Mouse (Mus musculus) T-cell, adult 2 months (primary cell): Measurements from ENCODE around the gene Gucy1b2.
A peak's percentile ranks its signal among the peaks of the same experiment; 100 is the strongest.

Experiments
- DNase-seq: peaks from one replicate; pipeline ENCODE4 v3.0.0; 2022; ENCODE audit warnings: low spot score

The Gucy1b2 gene

DNA sequence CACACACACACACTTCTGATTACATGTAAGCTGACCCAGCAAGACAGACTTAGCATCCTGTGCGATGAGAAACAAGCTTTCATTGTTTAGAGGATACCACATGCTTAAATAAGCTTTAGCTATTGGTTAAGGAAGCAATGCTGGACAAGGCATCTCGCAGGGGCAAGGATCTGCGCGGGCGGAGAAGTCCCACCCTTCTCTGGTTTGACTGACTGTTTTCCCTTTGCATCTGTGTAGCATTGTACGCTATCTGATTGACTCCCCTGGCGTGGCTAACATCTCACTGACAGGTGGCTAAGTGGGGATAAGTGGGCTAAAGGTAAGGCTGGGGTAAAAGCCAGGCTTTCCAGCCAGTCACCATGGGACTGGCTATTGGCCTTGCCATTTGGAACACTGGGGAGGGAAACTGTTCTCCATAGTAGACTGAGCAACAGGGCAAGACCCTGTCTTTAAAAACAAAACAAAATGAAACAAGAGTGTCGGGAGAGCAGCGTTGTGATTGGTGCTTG lies at the start of gene Gucy1b2:
Gene Gucy1b2 (minus strand): TSS at position 51 of the 509 bp plus-strand sequence.
- DNase-seq, result no peak

DNA sequence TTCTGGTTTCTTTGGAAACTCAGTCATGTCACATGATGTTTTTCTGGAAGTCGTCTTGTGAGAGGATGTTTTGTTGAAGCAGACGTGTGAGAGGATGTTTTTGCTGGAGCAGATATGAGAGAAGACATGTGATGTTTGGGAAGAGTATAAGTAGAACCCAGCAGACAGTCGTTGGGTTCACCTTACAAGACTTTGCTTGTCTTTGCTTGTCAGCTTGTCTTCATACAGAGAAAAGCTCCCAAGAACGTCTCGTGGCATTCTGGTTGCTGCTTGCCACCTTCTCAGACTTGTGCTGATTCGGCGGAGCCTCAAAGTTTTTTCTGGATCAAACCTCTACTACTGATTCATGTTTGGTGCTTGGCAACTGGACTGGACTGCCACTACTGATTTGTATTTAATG lies 41.3 kb upstream of the Gucy1b2 start:
- DNase-seq, result no peak

DNA sequence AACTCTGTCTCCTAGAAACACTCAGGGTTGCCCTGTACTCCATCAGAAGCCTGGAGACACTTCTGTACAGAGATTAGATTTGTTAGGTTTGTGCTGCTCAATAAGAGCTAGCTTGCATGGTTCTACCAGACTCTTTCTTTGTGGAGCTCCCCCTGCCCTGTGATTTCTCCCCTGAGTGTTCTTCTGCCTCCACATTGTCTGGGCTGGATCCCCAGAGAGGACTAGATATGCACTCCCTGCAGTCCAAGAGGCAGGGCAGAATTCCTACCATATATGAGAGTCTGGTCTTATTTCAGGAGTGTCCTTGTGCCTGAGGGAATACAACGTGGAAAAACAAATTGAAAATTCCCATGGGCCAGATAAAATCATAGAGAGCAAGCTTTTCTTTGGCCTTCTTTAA lies 40.4 kb upstream of the Gucy1b2 start:
- DNase-seq, result no peak

DNA sequence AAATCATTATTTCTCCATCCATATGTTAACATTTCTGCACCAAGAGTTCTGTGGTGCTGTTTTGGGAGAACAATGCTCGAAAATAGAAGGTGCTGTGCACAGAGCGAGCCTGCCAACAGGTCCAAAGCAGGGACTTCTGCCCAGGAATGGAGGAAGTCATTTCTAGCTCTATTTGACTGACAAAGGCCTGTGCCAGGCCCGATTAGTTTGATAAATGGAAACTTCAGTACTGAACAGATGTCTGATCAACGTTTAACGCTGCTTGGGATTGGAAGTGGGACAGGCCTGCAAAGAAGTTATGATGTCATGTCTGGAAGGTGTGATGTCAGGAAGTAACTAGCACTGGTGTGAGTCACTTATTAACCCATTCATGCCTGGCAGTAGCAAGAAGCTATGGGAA lies 37.4 kb upstream of the Gucy1b2 start:
- DNase-seq, result no peak

DNA sequence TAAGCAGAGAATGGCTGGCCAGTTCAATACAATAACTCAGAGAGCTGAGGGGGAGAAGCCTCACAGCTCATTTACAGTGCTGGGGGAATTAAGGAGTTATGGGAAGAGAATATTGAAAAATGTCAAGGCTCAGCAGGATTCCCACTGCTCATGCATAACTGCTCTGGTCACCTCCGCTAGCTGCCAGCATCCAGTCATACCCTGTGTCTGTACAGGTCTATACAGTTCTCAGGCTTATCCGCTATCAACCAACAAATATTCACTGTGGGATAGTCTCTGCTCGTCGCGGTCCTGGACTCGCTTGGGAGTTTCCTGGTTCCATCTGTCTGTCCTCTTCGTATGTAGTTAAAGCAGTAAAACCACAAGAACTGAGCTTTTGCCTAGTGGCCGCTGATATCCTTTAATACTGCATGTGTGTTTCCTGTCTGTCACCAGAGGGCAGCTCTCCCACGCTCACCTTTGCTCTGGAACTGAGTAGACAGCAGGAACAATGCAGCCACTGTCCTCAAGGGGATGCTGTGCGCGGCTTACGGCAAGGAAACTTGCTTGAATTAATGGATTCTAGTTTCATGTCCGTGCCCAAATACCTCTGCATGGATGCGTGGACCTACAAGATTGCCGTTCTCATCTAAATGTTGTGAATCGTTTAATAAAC lies 36.2 kb upstream of the Gucy1b2 start:
- DNase-seq, result peak; percentile 2

DNA sequence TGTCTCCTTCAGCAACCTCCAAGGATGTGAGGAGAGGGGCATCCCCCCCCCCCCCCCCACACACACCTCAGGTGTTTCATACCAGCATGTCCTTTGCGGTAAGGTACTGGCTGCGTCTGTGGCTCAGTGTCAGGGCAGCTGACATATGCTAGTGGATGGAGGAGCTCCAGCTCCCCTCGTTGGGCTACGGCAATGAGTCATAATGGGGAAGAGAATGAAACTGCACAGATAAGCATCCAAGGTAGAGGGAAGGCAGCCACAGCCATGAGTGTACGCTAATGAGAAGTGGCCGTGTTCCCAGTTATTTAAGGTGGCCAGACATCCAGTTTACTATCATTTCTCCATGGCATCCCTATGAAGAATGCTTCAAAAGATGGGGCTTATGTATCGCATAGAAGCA lies 32.2 kb upstream of the Gucy1b2 start:
- no peak for DNase-seq

DNA sequence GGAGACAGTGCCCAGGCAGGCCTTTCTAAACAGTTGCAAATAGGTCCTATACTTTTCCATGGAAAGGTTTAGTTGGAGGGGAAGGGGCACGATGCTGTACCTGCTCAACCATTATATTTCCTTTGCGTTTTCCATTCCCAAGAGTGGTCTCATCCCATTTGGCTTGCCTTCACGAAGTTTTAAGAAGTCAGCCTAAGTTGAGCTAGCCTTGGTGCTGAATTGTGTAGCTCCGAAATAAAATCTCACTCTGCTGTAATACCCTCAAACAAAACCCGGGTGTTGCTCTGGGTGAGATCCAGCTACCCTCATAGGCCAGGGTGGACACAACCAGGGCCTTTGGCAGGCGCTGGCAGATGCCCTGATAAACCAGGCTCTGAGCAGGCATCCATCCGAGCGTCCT lies 25.3 kb upstream of the Gucy1b2 start:
- DNase-seq, result no peak

DNA sequence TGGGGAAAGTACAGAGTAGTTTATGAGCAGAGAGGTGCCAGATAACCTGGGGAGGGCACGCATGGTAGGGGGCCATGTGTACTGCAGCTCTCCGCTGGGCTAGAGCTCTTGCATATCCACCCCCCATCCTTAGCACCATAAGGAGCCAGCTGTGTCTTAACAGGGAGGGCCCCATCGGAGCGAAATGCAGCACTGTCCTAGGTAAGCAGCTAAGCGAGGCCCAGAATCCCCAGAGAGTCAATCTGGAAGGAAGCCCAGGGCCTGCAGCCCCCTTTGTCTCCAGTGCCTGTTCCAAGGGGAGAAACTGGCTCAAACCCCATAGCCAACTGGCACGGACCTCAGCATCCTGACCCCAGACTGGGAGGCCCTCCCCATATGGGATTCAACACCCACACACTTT lies 23.3 kb upstream of the Gucy1b2 start:
- DNase-seq, result no peak

DNA sequence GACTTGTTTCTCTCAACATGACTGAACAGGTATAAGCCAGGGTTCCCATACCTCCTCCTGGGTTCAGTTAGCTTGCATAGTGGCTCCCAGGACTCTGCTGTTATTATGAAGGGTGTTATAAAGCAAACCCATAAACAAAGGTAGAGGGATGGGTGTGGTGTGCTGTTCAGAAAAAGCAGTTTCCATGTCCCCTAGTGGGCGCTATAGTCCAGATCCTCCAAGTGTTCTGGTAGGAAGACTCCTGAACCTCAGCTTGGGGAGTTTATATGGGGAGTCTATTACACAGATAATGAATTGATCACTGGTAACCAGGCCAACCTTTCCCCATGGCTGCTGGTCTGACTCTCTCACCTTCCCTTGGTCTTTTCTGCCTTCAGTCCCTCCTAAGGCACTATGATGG lies 18.4 kb upstream of the Gucy1b2 start:
- no peak for DNase-seq

DNA sequence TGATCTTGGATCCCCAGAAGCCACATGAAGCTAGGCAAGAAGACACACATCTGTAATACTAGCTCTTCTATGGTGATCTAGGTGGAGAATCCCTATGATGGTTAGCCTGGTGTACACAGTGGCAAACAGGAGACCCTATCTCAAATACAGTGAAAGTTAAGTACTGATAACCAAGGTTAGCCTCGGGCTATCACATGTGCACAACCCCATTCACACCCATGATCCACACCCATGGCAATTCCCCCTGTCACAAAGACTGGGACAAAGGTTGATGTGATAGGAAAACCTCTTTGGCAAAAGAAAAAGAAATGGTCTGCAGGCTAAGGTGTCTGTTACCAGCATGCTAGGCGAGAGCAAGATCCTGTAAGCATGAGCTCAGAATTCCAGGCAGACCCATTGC lies 16.0 kb upstream of the Gucy1b2 start:
- DNase-seq, result no peak

DNA sequence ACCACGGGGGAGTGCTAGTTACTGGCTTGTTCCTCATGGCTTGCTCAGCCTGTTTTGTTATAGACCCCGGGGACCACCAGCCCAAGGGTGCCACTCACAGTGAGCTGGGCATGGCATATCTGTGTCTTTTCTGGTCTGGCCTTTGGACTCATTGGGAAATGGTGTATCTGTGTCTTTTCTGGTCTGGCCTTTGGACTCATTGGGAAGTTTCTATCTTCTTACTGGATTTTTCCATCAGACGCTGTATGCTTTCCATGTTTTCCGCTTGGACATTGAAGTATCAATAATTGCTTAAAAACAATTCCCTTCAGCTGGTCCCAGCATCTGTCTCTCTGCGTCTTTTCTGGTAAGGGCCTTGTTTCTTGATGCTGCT lies 12.7 kb upstream of the Gucy1b2 start:
- DNase-seq, result no peak

DNA sequence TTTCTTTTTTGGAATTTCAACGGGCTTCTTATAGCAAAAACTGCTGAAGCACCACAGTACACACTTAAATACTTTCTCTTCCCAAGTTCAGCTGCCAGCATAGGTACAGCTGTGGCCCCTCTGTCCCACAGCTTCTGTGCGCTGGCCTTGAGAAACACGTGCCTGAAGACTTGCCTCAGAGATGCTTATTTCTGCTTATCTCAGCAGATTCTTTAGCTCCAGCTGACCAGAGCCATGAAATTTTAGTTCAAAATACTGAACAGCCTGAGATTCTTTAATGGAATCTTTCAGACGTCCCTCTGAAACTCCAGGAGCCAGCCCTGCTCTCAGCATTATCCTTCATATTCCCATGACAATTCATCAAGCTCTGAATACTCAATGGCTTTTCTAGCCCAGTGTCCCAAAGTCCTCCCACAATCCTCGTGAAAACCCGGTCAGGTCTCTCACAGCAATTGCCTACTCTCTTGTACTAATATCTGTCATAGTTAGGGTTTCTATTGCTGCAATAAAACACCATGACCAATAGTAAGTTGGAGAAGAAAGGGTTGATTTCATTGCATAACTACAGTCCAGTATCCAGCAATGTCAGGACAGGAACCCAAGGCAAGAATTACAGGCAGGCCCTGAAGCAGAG lies 12.1 kb upstream of the Gucy1b2 start:
- DNase-seq, result no peak

DNA sequence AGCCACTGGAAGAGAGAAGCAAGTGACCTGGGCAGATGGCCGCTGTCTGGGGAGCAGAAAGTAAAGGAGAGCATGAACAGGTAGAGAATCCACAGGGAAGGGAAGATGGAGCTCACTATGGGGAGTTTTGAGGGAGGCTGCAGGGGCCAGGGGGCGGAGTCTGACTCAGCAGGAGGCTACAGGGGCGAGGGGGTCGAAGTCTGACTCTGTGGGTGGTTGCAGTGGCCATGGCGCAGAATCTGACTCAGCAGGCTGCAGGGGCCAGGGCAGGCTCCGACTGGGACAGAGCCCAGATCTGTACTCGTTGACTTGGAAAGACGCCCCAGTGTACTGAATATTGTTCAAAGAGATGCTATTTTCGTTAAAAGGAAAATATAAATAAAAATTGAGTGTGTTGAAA lies 8.9 kb upstream of the Gucy1b2 start:
- DNase-seq, result no peak

DNA sequence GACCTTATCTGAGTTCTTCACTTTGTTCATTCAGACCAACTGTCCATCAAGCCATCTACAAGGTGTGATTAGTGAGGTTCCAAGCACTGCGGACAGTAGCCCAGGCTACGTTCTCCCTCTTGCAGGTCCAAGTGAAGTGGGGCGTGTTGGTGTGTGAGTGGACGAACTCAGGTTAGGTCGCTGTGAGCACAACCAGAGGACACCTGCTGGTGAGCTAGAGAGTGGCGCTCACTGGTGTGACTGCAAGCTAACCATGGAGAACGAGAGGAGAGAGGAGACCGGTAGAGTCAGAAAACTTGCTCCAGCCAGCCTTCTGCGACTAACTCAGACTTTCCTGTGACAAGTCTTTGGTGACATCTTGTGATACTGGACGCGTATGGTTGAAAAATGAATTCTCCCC lies 3.5 kb upstream of the Gucy1b2 start:
- DNase-seq, result no peak

DNA sequence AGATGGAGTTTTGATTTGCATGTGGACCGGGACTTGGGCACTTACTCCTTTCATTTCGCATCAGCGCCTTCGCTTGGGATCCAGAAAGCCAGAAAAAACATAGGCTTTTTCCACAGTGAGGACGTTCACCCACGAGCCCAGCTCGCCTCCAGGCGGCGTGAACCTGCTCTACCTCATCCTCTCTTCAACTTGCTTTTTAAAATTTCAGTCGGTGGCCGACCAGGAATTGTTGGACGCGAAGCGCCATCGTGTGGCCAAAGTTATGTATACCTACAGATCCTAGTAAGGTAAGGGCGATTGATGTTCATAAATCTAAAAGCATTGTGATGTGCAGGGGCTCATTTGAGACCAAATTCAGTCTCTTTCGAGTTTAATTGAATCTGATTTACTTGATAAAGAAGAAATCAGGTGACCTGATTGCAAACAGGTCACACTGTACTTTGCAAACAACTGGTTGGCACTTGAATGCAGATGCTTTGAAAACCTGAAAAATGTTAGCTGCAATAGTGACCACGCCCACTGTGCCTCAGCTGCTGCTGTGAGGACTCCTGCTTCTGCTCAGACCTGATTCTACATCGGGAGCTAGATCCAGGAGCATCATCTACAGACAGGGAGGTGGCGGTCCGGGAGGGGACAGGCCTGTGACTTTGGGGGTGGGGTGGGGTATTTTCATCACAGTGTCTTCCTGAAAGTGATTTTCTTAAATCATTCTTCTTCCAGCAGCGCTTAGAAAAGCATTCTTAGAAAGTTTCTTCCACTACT lies 1.5 kb upstream of the Gucy1b2 start:
- DNase-seq, result peak; percentile 59

DNA sequence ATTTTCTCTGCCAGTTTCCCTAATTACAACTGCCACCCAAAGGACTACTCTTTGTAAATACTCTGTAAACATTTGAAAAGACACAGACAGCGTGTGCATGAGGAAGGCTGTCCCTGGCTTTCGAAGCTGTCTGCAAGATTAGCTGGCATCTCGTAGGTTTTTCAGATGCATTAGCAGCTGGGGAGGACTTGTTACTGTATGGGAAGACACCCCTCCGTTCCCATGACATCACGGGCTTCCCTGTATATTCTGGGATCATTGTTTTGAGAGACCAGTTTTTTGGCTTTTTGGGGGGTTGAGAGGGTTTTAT lies 564 bp downstream of the Gucy1b2 start:
- no peak for DNase-seq

DNA sequence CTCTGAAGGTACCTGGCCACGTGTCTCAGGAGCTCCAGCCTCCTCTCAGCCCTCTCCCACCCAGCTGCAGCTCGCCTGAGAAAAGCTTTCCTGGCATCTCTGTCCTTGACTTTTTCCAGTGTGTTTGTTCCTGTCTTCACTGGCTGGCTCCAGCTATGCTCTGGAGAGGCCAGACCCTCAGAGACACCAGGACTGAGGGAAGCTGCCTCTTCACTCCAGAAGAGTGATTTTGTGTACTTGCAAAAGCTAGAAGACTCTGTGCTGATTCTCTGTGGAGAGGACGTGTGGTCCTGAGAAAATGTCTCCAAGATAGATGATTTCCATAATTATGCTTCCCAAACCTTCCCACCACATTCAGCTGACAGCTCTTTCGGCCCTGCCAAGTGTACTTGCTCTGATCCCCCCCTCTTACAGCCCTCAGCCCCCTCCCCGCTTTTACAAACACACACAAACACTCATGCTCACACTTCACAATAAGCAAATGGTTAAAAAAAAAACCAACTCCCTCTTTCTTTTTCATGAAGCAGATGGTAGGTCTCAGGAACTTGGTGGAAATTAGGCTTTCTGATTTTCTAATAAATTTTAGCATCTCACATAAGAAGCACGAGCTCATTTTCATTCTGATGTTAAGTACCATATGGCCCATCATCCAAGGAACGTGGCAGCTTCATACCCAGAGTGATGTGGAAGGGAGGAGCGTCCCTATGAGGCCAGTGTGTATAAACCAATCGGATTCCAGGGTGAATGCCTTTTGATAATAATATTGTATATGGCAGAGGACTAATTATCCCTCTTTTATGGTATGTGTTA lies 1.1 kb downstream of the Gucy1b2 start:
- no peak for DNase-seq

DNA sequence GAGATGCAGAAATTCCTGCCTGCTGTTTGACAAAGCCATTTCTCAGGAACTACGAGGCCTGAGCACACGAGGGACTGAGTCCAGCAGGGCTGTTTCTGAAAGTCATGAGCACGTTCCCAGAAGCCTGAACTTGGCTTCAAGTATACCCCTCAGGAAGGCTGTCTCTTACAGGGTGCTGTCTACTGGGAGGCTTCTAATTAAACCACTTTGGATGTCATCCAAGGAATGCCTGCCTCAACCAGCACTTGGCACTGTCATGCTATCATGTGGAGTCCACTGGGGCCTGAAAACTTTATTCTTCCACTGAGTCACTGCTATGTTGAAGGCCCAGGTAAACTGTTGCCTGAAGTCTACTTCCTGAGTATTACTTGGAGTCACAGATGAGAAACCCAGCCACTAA lies 2.0 kb downstream of the Gucy1b2 start:
- no peak for DNase-seq

DNA sequence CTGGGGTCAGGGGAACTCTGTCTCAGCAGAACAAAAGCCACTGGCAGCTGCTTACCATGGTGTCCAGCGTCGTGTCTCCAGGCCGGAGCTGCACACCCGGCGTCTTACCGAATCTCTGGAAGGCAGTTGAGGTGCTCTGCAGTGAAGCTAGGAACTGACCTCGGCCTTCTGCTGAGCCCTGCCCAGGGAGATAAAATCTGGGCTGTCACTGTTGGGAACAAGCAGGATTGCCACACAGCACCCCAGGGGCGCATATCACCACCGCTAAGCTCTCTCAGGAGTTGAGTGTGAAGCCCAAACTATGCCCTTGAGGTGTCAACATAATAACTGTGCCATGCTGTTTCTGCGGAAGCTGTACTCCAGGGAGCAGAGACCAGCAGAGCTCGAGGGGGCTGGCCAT lies 2.8 kb downstream of the Gucy1b2 start:
- no peak for DNase-seq

DNA sequence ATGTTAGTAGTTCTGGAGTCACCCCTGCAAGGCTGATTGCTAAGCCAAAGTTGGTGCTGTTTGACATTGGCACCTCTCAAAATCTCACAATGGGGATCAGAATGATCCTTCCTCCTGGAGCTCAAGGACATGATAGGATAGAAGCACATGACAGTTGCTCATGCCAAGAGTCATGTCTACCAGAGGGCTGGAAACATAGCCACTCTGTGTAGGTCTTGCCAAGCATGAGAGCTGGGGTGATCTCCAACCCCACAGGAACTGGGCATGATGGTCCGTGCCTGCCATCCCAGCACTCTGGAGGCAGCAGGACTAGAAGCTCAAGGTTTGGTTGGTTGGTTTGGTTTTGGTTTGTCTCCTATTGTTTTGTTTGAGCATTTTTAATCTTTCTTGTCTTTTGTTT lies 5.4 kb downstream of the Gucy1b2 start:
- no peak for DNase-seq

DNA sequence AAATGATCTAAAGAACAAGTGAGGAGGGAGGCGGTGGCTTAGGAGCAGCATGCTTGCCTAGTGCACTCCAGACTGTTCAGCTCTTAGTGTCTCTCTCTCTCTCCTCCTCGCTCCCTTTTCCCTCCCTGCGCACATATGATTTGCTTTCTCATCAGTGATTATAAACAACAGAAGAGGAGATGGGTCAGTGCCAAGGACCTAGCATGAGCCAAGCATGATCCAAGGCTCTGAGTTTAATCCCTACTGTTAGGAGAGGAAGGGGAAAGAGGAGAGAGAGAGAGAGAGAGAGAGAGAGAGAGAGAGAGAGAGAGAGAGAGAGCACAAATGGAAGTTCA lies 8.9 kb downstream of the Gucy1b2 start:
- no peak for DNase-seq

DNA sequence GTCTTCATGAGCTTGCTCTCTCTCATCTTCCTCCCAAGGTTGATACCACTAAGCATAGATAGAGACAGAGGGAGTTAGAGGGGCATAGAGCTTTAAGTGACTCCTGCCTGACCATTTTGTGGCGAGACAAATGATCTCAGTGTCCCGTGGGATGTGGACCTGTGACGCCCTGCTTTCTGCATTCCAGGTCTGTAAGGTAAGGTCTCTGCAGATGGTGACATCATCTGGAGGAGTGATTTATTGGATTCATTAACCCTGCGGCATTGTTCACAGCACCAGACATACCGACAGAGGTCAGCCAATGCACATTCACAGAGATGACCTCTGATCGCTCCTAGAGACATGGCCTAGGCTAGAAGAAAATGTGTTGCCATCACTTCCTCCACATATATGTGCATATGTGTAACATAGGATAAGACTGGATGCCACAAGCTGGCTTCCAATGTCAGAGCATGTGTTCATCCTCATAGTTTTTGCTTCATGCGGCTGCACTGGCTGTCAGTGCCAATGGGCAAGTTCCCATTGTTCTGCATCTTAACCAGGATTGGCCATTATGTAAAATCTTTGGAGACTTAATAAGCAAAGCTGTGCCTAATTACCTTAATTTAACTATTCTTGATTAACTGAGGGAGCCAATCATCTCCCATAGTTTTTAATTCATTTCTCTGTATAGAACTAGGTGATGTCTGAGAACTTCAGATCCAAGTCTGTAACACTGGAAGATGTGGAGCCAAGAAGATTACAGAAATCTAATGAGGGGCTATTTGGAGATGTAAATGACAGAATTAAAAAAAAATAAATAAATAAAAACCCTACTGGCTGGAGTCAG lies 9.5 kb downstream of the Gucy1b2 start:
- no peak for DNase-seq
